ENCODE assay signal across 8 mouse cellular contexts in genomic region chr17:29549543-29550428, GRCm38 (mm10). TPM values are rescaled to one million over a fixed set of nuclear protein-coding genes. Genes with fewer than 3 reads are reported as not detected.
DNase-seq lines count a peak whose midpoint lies in the region; ATAC-seq lines count a peak whose summit lies in the region.

Gene Gm17657, minus strand, starts transcription at chr17:29549638.
Gene Tbc1d22b, plus strand, starts transcription at chr17:29549785.

- H3K4me3 ChIP-seq in heart, embryonic 14.5 days (ENCODE audit: control insufficient read depth in 1 of 2, insufficient read depth in 1 of 2, low read depth in 1 of 2, low read length in 2 of 2): peak within 1 kb of the TSS; percentile 79 to 86
- peak within 1 kb of the TSS; percentile 91 for H3K4me3 ChIP-seq in liver, embryonic 13.5 days (replicated peaks)
- H3K4me3 ChIP-seq in stomach, embryonic 16.5 days (replicated peaks; ENCODE audit: low read length): peak within 1 kb of the TSS; percentile 97

- ATAC-seq in erythroid progenitor cell, adult 5-6 weeks (replicated peaks; ENCODE audit: low FRiP score, poor library complexity, severe bottlenecking): peak; percentile 100
- ATAC-seq in heart, embryonic 14.5 days (ENCODE audit: insufficient number of reproducible peaks, insufficient read depth, low FRiP score, low read depth): peak; percentile 94
- peak; percentile 98 for ATAC-seq in liver, embryonic 13.5 days (ENCODE audit: low read depth)
- peak; percentile 100 for ATAC-seq in stomach, embryonic 16.5 days (ENCODE audit: insufficient read depth, low FRiP score)

- H3K9ac ChIP-seq in heart, embryonic 14.5 days (ENCODE audit: low read length): peak within 1 kb of the TSS; percentile 89
- H3K9ac ChIP-seq in liver, embryonic 13.5 days: peak within 1 kb of the TSS; percentile 88
- H3K9ac ChIP-seq in stomach, embryonic 16.5 days (ENCODE audit: low read length): peak within 1 kb of the TSS; percentile 97

- no peaks in the 10 kb centered on the region for H3K36me3 ChIP-seq in heart, embryonic 14.5 days (ENCODE audit: control insufficient read depth, insufficient read depth, low read length)
- H3K36me3 ChIP-seq in liver, embryonic 13.5 days: no peaks in the 10 kb centered on the region
- no peaks in the 10 kb centered on the region for H3K36me3 ChIP-seq in stomach, embryonic 16.5 days (ENCODE audit: control insufficient read depth, insufficient read depth, low read length)

- peak within 1 kb of the TSS; percentile 43 to 61 for H3K27ac ChIP-seq in heart, embryonic 14.5 days (replicated peaks in 1 of 2; ENCODE audit: control insufficient read depth in 1 of 2, insufficient read depth in 1 of 2, low read depth in 2 of 2, low read length in 2 of 2)
- peak within 1 kb of the TSS; percentile 62 for H3K27ac ChIP-seq in liver, embryonic 13.5 days
- peak within 1 kb of the TSS; percentile 42; the same call in 1 of the 2 replicates for H3K27ac ChIP-seq in stomach, embryonic 16.5 days (ENCODE audit: low read length)

- peak within 1 kb of the TSS; percentile 87 for H3K4me2 ChIP-seq in heart, embryonic 14.5 days (ENCODE audit: low read length)
- H3K4me2 ChIP-seq in liver, embryonic 13.5 days: peak within 1 kb of the TSS; percentile 97
- H3K4me2 ChIP-seq in stomach, embryonic 16.5 days (ENCODE audit: low read depth, low read length): peak within 1 kb of the TSS; percentile 85

- H3K9me3 ChIP-seq in heart, embryonic 14.5 days (ENCODE audit: control insufficient read depth, low read length): no peaks in the 10 kb centered on the region
- H3K9me3 ChIP-seq in liver, embryonic 13.5 days (replicated peaks): no peaks in the 10 kb centered on the region
- no peaks in the 10 kb centered on the region for H3K9me3 ChIP-seq in stomach, embryonic 16.5 days (replicated peaks; ENCODE audit: control insufficient read depth, low read length)

- WGBS in heart, embryonic 14.5 days: under 1% methylated on average over 44 of the region's 44 CpGs
- under 1% methylated on average over 44 of the region's 44 CpGs for WGBS in liver, embryonic 13.5 days (ENCODE audit: insufficient replicate concordance)
- under 1% methylated on average over 44 of the region's 44 CpGs for WGBS in stomach, embryonic 16.5 days

- H3K27me3 ChIP-seq in heart, embryonic 14.5 days (ENCODE audit: control insufficient read depth, insufficient read depth, low read length): no peaks in the 10 kb centered on the region
- no peaks in the 10 kb centered on the region for H3K27me3 ChIP-seq in liver, embryonic 13.5 days
- no peaks in the 10 kb centered on the region for H3K27me3 ChIP-seq in stomach, embryonic 16.5 days (ENCODE audit: control insufficient read depth, insufficient read depth, low read length)

- peak; percentile 97 for DNase-seq in CD4-positive helper T cell, adult 2 months (ENCODE audit: low read depth, low spot score)
- peak; percentile 85 for DNase-seq in brain, embryonic 18.5 days (ENCODE audit: low read depth, low spot score)
- peak; percentile 98 for DNase-seq in kidney, postnatal 14 days
- peak; percentile 95 for DNase-seq in liver, embryonic 13.5 days
- peak; percentile 89 for DNase-seq in neural tube, embryonic 10.5 days (ENCODE audit: extremely low spot score, low spot score)

- peaks cover 9 to 17% of the 10 kb centered on the region in 2 experiments for H3K4me1 ChIP-seq in heart, embryonic 14.5 days (ENCODE audit: control insufficient read depth in 2 of 2, insufficient read depth in 2 of 2, low read length in 2 of 2)
- H3K4me1 ChIP-seq in liver, embryonic 13.5 days (replicated peaks): peaks cover 49% of the 10 kb centered on the region
- H3K4me1 ChIP-seq in stomach, embryonic 16.5 days (ENCODE audit: control insufficient read depth, insufficient read depth, low read length): peaks cover 18% of the 10 kb centered on the region

RNA-seq across cellular contexts. Expression of gene Gm17657, which starts in this region (rescaled TPM):
- not detected in 2 replicates for total RNA-seq in erythroid progenitor cell, adult 5-6 weeks (2015; ENCODE audit: low replicate concordance)
- total RNA-seq in erythroid progenitor cell, adult 5-6 weeks (2017; ENCODE audit: low replicate concordance): not detected in 2 replicates
- not detected in 2 replicates for polyA plus RNA-seq in heart, embryonic 14.5 days (2014; fragmentation: Nextera tagmentation; extraction: Ambion mirVana)
- polyA plus RNA-seq in liver, embryonic 13.5 days (2015; fragmentation: Nextera tagmentation; extraction: Ambion mirVana): not detected in 2 replicates
- not detected in 2 replicates for polyA plus RNA-seq in stomach, embryonic 16.5 days (2015; fragmentation: Nextera tagmentation; extraction: Ambion mirVana)

RNA-seq across cellular contexts. Expression of gene Tbc1d22b, which starts in this region (rescaled TPM):
- 1.3 and 4.3 TPM in 2 replicates for total RNA-seq in erythroid progenitor cell, adult 5-6 weeks (2015; ENCODE audit: low replicate concordance)
- 3.1 and 3.2 TPM in 2 replicates for total RNA-seq in erythroid progenitor cell, adult 5-6 weeks (2017; ENCODE audit: low replicate concordance)
- 8.1 and 10.2 TPM in 2 replicates for polyA plus RNA-seq in heart, embryonic 14.5 days (2014; fragmentation: Nextera tagmentation; extraction: Ambion mirVana)
- 3.2 and 4.9 TPM in 2 replicates for polyA plus RNA-seq in liver, embryonic 13.5 days (2015; fragmentation: Nextera tagmentation; extraction: Ambion mirVana)
- 10.9 and 12.2 TPM in 2 replicates for polyA plus RNA-seq in stomach, embryonic 16.5 days (2015; fragmentation: Nextera tagmentation; extraction: Ambion mirVana)

Comparison
In these comparisons a context has a peak if more than half of its experiments do, and no peak if none do; other contexts are left out.
1. Peak in every context shown above with its lines: DNase-seq, ATAC-seq, H3K4me3 ChIP-seq and H3K27ac ChIP-seq.